Mouse (Mus musculus) myocyte (in vitro differentiated cells): ENCODE measurements around the gene Bcorl1.

ENCODE experiments used
- MAX ChIP-seq: IDR thresholded peaks from one replicate; pipeline ENCODE4 v1.6.1; 2011; ENCODE audit warnings: low read depth, mild to moderate bottlenecking, control low read depth
- MYOG ChIP-seq, 3 experiments: IDR thresholded peaks; one replicate each; pipeline ENCODE4 v1.6.1; 2011; ENCODE audit warnings: control low read depth in 2 of 3, low read depth in 2 of 3, mild to moderate bottlenecking in 2 of 3; ENCODE audit not compliant: insufficient read length in 2 of 3, control insufficient read depth in 1 of 3, insufficient read depth in 1 of 3
- POLR2A ChIP-seq: IDR thresholded peaks from one replicate; pipeline ENCODE4 v1.6.1; 2011; ENCODE audit warnings: low read depth, mild to moderate bottlenecking, control low read depth, moderate library complexity; ENCODE audit not compliant: insufficient read length
- USF1 ChIP-seq: IDR thresholded peaks from one replicate; pipeline ENCODE4 v1.6.1; 2011; ENCODE audit warnings: low read depth, mild to moderate bottlenecking, control low read depth, moderate library complexity

GRCm38 (mm10) chrX:48355346-48355745, 14.2 kb downstream of the Bcorl1 start:
- no peak for TF ChIP-seq POLR2A
- TF ChIP-seq USF1, result no peak
- no peak for TF ChIP-seq MYOG (IDR thresholded peaks at IDR 0.05; ENCODE audit: control insufficient read depth in 1 of 3, insufficient read depth in 1 of 3, insufficient read length in 2 of 3, low read depth in 2 of 3)
- TF ChIP-seq MAX, result no peak
